Mouse (Mus musculus) left cerebral cortex, postnatal 25 days (tissue): ENCODE results near the gene Wsb1. TPM values are rescaled to one million over a fixed set of nuclear protein-coding genes. Genes with fewer than 3 reads are reported as not detected.
"Not testable (repeated sequence)": the region's sequence is repeated elsewhere in the genome, so short reads cannot be mapped to it uniquely, and the experiment has no call there.

ENCODE experiments used
- DNase-seq, 2 experiments: peaks; one replicate each; pipeline ENCODE4 v3.0.0; 2022; ENCODE audit warnings: low spot score in 2 of 2, mixed read lengths in 1 of 2
- intact Hi-C: fragments of 180-260 bp; cut with DNase I; formaldehyde crosslinking; loops from one replicate; pipeline ENCODE4 v1.15.1; 2025
- total RNA-seq, 2 experiments: library from RNA; stranded (reverse); gene quantifications; 2 replicates each; pipeline ENCODE4 v1.2.3; 2021

Wsb1 gene
- total RNA-seq, 2 experiments from 2014 or later, result 64.7 to 78.4 TPM

- no peak for DNase-seq
- intact Hi-C loops, result no loop called here
Observed at GRCm38 (mm10) chr11:79273757-79274156, 19.3 kb upstream of the Wsb1 start.

GRCm38 (mm10) chr11:79273039-79273438 lies 18.6 kb upstream of the Wsb1 start:
- no peak for DNase-seq
- intact Hi-C loops, result no loop called here

GRCm38 (mm10) chr11:79267171-79267570 lies 12.7 kb upstream of the Wsb1 start:
- DNase-seq, result peak; percentile 6 to 15
- intact Hi-C loops, result no loop called here

GRCm38 (mm10) chr11:79264376-79264775 lies 9.9 kb upstream of the Wsb1 start:
- intact Hi-C loops, result no loop called here
- DNase-seq, result no peak

GRCm38 (mm10) chr11:79260126-79260525 lies 5.7 kb upstream of the Wsb1 start:
- intact Hi-C loops, DNase-seq: not testable (repeated sequence)

- intact Hi-C loops, result no loop called here
- DNase-seq, result no peak
Observed at GRCm38 (mm10) chr11:79258738-79259137, 4.3 kb upstream of the Wsb1 start.

GRCm38 (mm10) chr11:79253542-79254390 lies 705 bp downstream of the Wsb1 start:
- intact Hi-C loops, result no loop called here
- DNase-seq, result peak; percentile 32 to 34

GRCm38 (mm10) chr11:79252881-79253541 lies 1.5 kb downstream of the Wsb1 start:
- peak; percentile 12 to 59 for DNase-seq
- intact Hi-C loops, result no loop called here

GRCm38 (mm10) chr11:79239024-79239423 lies 15.4 kb downstream of the Wsb1 start:
- no peak for DNase-seq
- intact Hi-C loops, result loop anchor here (5.0 kb wide), 1 partner anchor 158 kb away; no protein-coding TSS in a partner anchor

- peak in 1 of 2 experiments; percentile 11 for DNase-seq
- intact Hi-C loops, result loop anchor here (5.0 kb wide), 1 partner anchor 159 kb away; no protein-coding TSS in a partner anchor
Observed at GRCm38 (mm10) chr11:79238398-79238752, 16.1 kb downstream of the Wsb1 start.

GRCm38 (mm10) chr11:79237644-79238397 lies 16.6 kb downstream of the Wsb1 start:
- DNase-seq, result no peak
- intact Hi-C loops, result loop anchor here (5.0 kb wide), 1 partner anchor 159 kb away; no protein-coding TSS in a partner anchor

- intact Hi-C loops, result no loop called here
- DNase-seq, result no peak
Observed at GRCm38 (mm10) chr11:79230251-79230570, 24.3 kb downstream of the Wsb1 start.

- intact Hi-C loops, result loop anchor here (10.0 kb wide), 1 partner anchor 195 kb away; no protein-coding TSS in a partner anchor
- DNase-seq, result no peak
Observed at GRCm38 (mm10) chr11:79229561-79230250, 24.8 kb downstream of the Wsb1 start.

- DNase-seq, result no peak
- intact Hi-C loops, result loop anchor here (10.0 kb wide), 1 partner anchor 196 kb away; no protein-coding TSS in a partner anchor
Observed at GRCm38 (mm10) chr11:79229057-79229504, 25.4 kb downstream of the Wsb1 start.

- DNase-seq, result no peak
- intact Hi-C loops, result loop anchor here (10.0 kb wide), 1 partner anchor 197 kb away; no protein-coding TSS in a partner anchor
Observed at GRCm38 (mm10) chr11:79228089-79228488, 26.4 kb downstream of the Wsb1 start.

GRCm38 (mm10) chr11:79225371-79226155 lies 28.9 kb downstream of the Wsb1 start:
- intact Hi-C loops, result loop anchor here (2.0 to 10.0 kb wide), 2 partner anchors 173 to 199 kb away; no protein-coding TSS in a partner anchor

GRCm38 (mm10) chr11:79224562-79225280 lies 29.8 kb downstream of the Wsb1 start:
- intact Hi-C loops, result loop anchor here (1.0 to 10.0 kb wide), 3 partner anchors 72 to 200 kb away; partner anchors contain the start of gene Gm9964
- peak; percentile 59 to 74 for DNase-seq

More at GRCm38 (mm10) chr11:79225371-79226155, 28.9 kb downstream of the Wsb1 start:
- DNase-seq, result no peak

GRCm38 (mm10) chr11:79223420-79223819 lies 31.1 kb downstream of the Wsb1 start:
- no peak for DNase-seq
- intact Hi-C loops, result loop anchor here (10.0 kb wide), 1 partner anchor 201 kb away; no protein-coding TSS in a partner anchor
